Mouse (Mus musculus): ENCODE data around the gene Inca1.

GRCm38 (mm10) chr11:70737749-70738148, 37.8 kb upstream of the Inca1 start:
- no peak for TF ChIP-seq POLR2A (IDR thresholded peaks at IDR 0.05; ENCODE audit: low read depth, low read length)
- TF ChIP-seq CTCF (IDR thresholded peaks at IDR 0.05; ENCODE audit: borderline replicate concordance, insufficient read depth, low read length), result no peak
